Mouse (Mus musculus) stomach, postnatal 0 days (tissue): Measurements from ENCODE around the gene Arhgef3. TPM values are rescaled to one million over a fixed set of nuclear protein-coding genes. Genes with fewer than 3 reads are reported as not detected.

Source experiments
- ATAC-seq: fragments of 200-750 bp; cut with Nextera tagmentation; 2 replicates; pipeline ENCODE4 v1.8.0; 2017; ENCODE audit not compliant: low FRiP score, low TSS enrichment
- DNase-seq: peaks from one replicate; pipeline ENCODE4 v3.0.0-alpha.2; 2016; ENCODE audit warnings: low spot score
- H3K27ac ChIP-seq: fragments of 300-500 bp; sonication (generic); replicated peaks from 2 replicates; pipeline ENCODE4 v1.5.1; 2014; ENCODE audit warnings: mild to moderate bottlenecking, control low read depth
- H3K27me3 ChIP-seq: fragments of 300-500 bp; sonication (generic); 2 replicates; pipeline ENCODE4 v1.6.1; 2014; ENCODE audit warnings: low read length; ENCODE audit not compliant: control insufficient read depth, insufficient read depth
- H3K36me3 ChIP-seq: fragments of 300-500 bp; sonication (generic); 2 replicates; pipeline ENCODE4 v1.6.1; 2014; ENCODE audit warnings: low read length, mixed read lengths; ENCODE audit not compliant: control insufficient read depth, insufficient read depth
- H3K4me1 ChIP-seq: fragments of 300-500 bp; sonication (generic); replicated peaks from 2 replicates; pipeline ENCODE4 v1.6.1; 2014; ENCODE audit warnings: antibody characterized with exemption; ENCODE audit not compliant: control insufficient read depth, insufficient read depth
- H3K4me2 ChIP-seq: fragments of 300-500 bp; sonication (generic); replicated peaks from 2 replicates; pipeline ENCODE4 v1.6.1; 2014; ENCODE audit warnings: low read depth, mild to moderate bottlenecking, control low read depth, moderate library complexity
- H3K4me3 ChIP-seq: fragments of 300-500 bp; sonication (generic); 2 replicates; pipeline ENCODE4 v1.5.1; 2014; ENCODE audit warnings: low read depth, low read length, control low read depth
- H3K9ac ChIP-seq: fragments of 300-500 bp; sonication (generic); 2 replicates; pipeline ENCODE4 v1.6.1; 2014; ENCODE audit warnings: mild to moderate bottlenecking, low read length, control low read depth, mixed read lengths
- H3K9me3 ChIP-seq: fragments of 300-500 bp; sonication (generic); 2 replicates; pipeline ENCODE4 v1.6.1; 2016; ENCODE audit warnings: low read length; ENCODE audit not compliant: control insufficient read depth
- CTCF ChIP-seq: IDR thresholded peaks from 2 replicates; pipeline ENCODE4 v1.5.1; 2016; ENCODE audit warnings: antibody characterized with exemption, low read depth, mild to moderate bottlenecking, moderate library complexity
- EP300 ChIP-seq: optimal IDR thresholded peaks from 2 replicates; pipeline ENCODE3; 2016; ENCODE audit warnings: antibody characterized with exemption
- WGBS: fragments of 180-500 bp; shearing (Covaris S2); extraction: QIAGEN DNeasy Blood & Tissue Kit; methylation state at CpG from one replicate; pipeline ENCODE4 v1.1.7; 2014; 5-methylcytosine and 5-hydroxymethylcytosine counted together
- polyA plus RNA-seq: library from polyadenylated mRNA; unstranded; fragments of >200 nt; fragmentation: Nextera tagmentation; extraction: Ambion mirVana; gene quantifications from 2 replicates; pipeline ENCODE4 v1.2.1, GENCODE M21; 2015

The Arhgef3 gene
- polyA plus RNA-seq, 1 experiment from 2014 or later = 13.1 TPM

GRCm38 (mm10) chr14:27211743-27212445 is 97.2 kb downstream of the Arhgef3 start:
- no peak for TF ChIP-seq EP300
- no peak for TF ChIP-seq CTCF
- no peak for ATAC-seq

GRCm38 (mm10) chr14:27214232-27214631 is 99.5 kb downstream of the Arhgef3 start:
- Histone ChIP-seq H3K9ac (no peak overlapping the region), H3K36me3 (no peaks in the 10 kb centered on the region), H3K4me2 (no peak overlapping the region), H3K27ac (no peak overlapping the region), H3K9me3 (no peaks in the 10 kb centered on the region), H3K4me1 (no peaks in the 10 kb centered on the region), H3K27me3 (no peaks in the 10 kb centered on the region), H3K4me3 (no peak overlapping the region)
- ATAC-seq (no peak), DNase-seq (no peak)
- 51% methylated on average over 2 of the region's 2 CpGs for WGBS
- TF ChIP-seq CTCF (no peak), EP300 (no peak)

More at GRCm38 (mm10) chr14:27211743-27212445, 97.2 kb downstream of the Arhgef3 start:
- H3K27me3 ChIP-seq = no peaks in the 10 kb centered on the region
- H3K4me1 ChIP-seq = no peaks in the 10 kb centered on the region
- H3K4me3 ChIP-seq = no peak overlapping the region
- no peak overlapping the region for H3K4me2 ChIP-seq
- no peak overlapping the region for H3K9ac ChIP-seq
- no peaks in the 10 kb centered on the region for H3K9me3 ChIP-seq
- WGBS = 93% methylated on average over 2 of the region's 2 CpGs
- no peaks in the 10 kb centered on the region for H3K36me3 ChIP-seq
- H3K27ac ChIP-seq = no peak overlapping the region
- no peak for DNase-seq

GRCm38 (mm10) chr14:27219668-27220067 is 105.0 kb downstream of the Arhgef3 start:
- DNase-seq (no peak), ATAC-seq (no peak)
- Histone ChIP-seq H3K4me1 (no peaks in the 10 kb centered on the region), H3K27ac (no peak overlapping the region), H3K27me3 (no peaks in the 10 kb centered on the region), H3K9me3 (no peaks in the 10 kb centered on the region), H3K36me3 (no peaks in the 10 kb centered on the region; the same call in 1 of the 2 replicates), H3K4me3 (no peak overlapping the region), H3K9ac (no peak overlapping the region), H3K4me2 (no peak overlapping the region)
- WGBS = 85% methylated on average over 7 of the region's 7 CpGs
- no peak for TF ChIP-seq CTCF
- TF ChIP-seq EP300 = no peak

GRCm38 (mm10) chr14:27220297-27220696 is 105.6 kb downstream of the Arhgef3 start:
- Histone ChIP-seq H3K4me1 (no peaks in the 10 kb centered on the region), H3K9ac (no peak overlapping the region), H3K4me2 (no peak overlapping the region), H3K36me3 (no peaks in the 10 kb centered on the region; the same call in 1 of the 2 replicates), H3K27ac (no peak overlapping the region), H3K27me3 (no peaks in the 10 kb centered on the region), H3K9me3 (no peaks in the 10 kb centered on the region), H3K4me3 (no peak overlapping the region)
- no peak for DNase-seq
- TF ChIP-seq CTCF (no peak), EP300 (no peak)
- ATAC-seq = no peak
- WGBS = 57% methylated on average over 12 of the region's 12 CpGs

GRCm38 (mm10) chr14:27224636-27225035 is 109.9 kb downstream of the Arhgef3 start:
- H3K9me3 ChIP-seq = no peaks in the 10 kb centered on the region
- TF ChIP-seq CTCF = no peak
- TF ChIP-seq EP300 = no peak
- no peak for DNase-seq
- no peak overlapping the region for H3K4me2 ChIP-seq
- no peaks in the 10 kb centered on the region for H3K27me3 ChIP-seq
- no peaks in the 10 kb centered on the region for H3K4me1 ChIP-seq
- no peaks in the 10 kb centered on the region; the same call in 1 of the 2 replicates for H3K36me3 ChIP-seq
- no peak for ATAC-seq
- no peak overlapping the region for H3K27ac ChIP-seq
- H3K4me3 ChIP-seq = no peak overlapping the region
- no peak overlapping the region for H3K9ac ChIP-seq
- WGBS = 88% methylated on average over 7 of the region's 7 CpGs

GRCm38 (mm10) chr14:27226288-27226687 is 111.6 kb downstream of the Arhgef3 start:
- ATAC-seq = no peak
- WGBS = 75% methylated on average over 3 of the region's 3 CpGs
- H3K9ac ChIP-seq = no peak overlapping the region
- H3K4me1 ChIP-seq = 0 out of 2 replicates have a peak, but pooled peaks cover 5% of the 10 kb centered on the region
- H3K9me3 ChIP-seq = no peaks in the 10 kb centered on the region
- no peaks in the 10 kb centered on the region for H3K27me3 ChIP-seq
- no peak overlapping the region for H3K4me3 ChIP-seq
- DNase-seq = no peak
- no peak overlapping the region for H3K27ac ChIP-seq
- H3K36me3 ChIP-seq = no peaks in the 10 kb centered on the region
- no peak overlapping the region for H3K4me2 ChIP-seq
- TF ChIP-seq EP300 (no peak), CTCF (no peak)
